Mouse (Mus musculus): ENCODE data around the gene Slc9a7. TPM values are rescaled to one million over a fixed set of nuclear protein-coding genes. Genes with fewer than 3 reads are reported as not detected.
A peak's percentile ranks its signal among the peaks of the same experiment; 100 is the strongest.

Slc9a7 gene
- polyA plus RNA-seq, 1 experiment from 2014 or later, result 4.7 TPM

GRCm38 (mm10) chrX:20168430-20168829 lies 123.2 kb downstream of the Slc9a7 start:
- no peak overlapping the region for H3K4me3 ChIP-seq (ENCODE audit: low read length)
- no peaks in the 10 kb centered on the region for H3K4me1 ChIP-seq (ENCODE audit: control insufficient read depth, insufficient read depth, low read length)
- H3K27me3 ChIP-seq (ENCODE audit: control insufficient read depth, insufficient read depth, low read length), result no peaks in the 10 kb centered on the region
- no peak for ATAC-seq (replicated peaks; ENCODE audit: extremely low read depth, insufficient read depth, low FRiP score)
- no peak overlapping the region for H3K4me2 ChIP-seq (ENCODE audit: low read depth, low read length)
- H3K9me3 ChIP-seq (replicated peaks; ENCODE audit: control insufficient read depth, low read length), result no peaks in the 10 kb centered on the region
- H3K9ac ChIP-seq (ENCODE audit: low read length), result no peak overlapping the region
- H3K27ac ChIP-seq (ENCODE audit: low read length), result no peak overlapping the region
- H3K36me3 ChIP-seq (ENCODE audit: control insufficient read depth, insufficient read depth), result no peaks in the 10 kb centered on the region

GRCm38 (mm10) chrX:20164984-20165383 lies 126.6 kb downstream of the Slc9a7 start:
- H3K27ac ChIP-seq (ENCODE audit: low read length), result no peak overlapping the region
- H3K4me3 ChIP-seq (ENCODE audit: low read length), result no peak overlapping the region
- no peak for ATAC-seq (replicated peaks; ENCODE audit: extremely low read depth, insufficient read depth, low FRiP score)
- no peak overlapping the region for H3K4me2 ChIP-seq (ENCODE audit: low read depth, low read length)
- no peak overlapping the region for H3K9ac ChIP-seq (ENCODE audit: low read length)
- H3K4me1 ChIP-seq (ENCODE audit: control insufficient read depth, insufficient read depth, low read length), result no peaks in the 10 kb centered on the region
- no peaks in the 10 kb centered on the region for H3K27me3 ChIP-seq (ENCODE audit: control insufficient read depth, insufficient read depth, low read length)
- no peaks in the 10 kb centered on the region for H3K36me3 ChIP-seq (ENCODE audit: control insufficient read depth, insufficient read depth)
- WGBS, result 39% methylated on average over 3 of the region's 3 CpGs
- H3K9me3 ChIP-seq (replicated peaks; ENCODE audit: control insufficient read depth, low read length), result no peaks in the 10 kb centered on the region

GRCm38 (mm10) chrX:20162322-20162711 lies 129.3 kb downstream of the Slc9a7 start:
- WGBS, result 6% methylated on average over 4 of the region's 4 CpGs
- Histone ChIP-seq H3K4me1 (ENCODE audit: control insufficient read depth, insufficient read depth, low read length) (no peaks in the 10 kb centered on the region), H3K4me2 (ENCODE audit: low read depth, low read length) (no peak overlapping the region), H3K36me3 (ENCODE audit: control insufficient read depth, insufficient read depth) (no peaks in the 10 kb centered on the region), H3K9me3 (replicated peaks; ENCODE audit: control insufficient read depth, low read length) (no peaks in the 10 kb centered on the region), H3K9ac (ENCODE audit: low read length) (no peak overlapping the region), H3K27me3 (ENCODE audit: control insufficient read depth, insufficient read depth, low read length) (no peaks in the 10 kb centered on the region), H3K4me3 (ENCODE audit: low read length) (no peak overlapping the region), H3K27ac (ENCODE audit: low read length) (no peak overlapping the region)
- peak; percentile 49; the same call in 1 of the 2 replicates for ATAC-seq (replicated peaks; ENCODE audit: extremely low read depth, insufficient read depth, low FRiP score)

- no peaks in the 10 kb centered on the region for H3K4me1 ChIP-seq (ENCODE audit: control insufficient read depth, insufficient read depth, low read length)
- no peak overlapping the region for H3K4me3 ChIP-seq (ENCODE audit: low read length)
- no peak overlapping the region for H3K4me2 ChIP-seq (ENCODE audit: low read depth, low read length)
- no peaks in the 10 kb centered on the region for H3K27me3 ChIP-seq (ENCODE audit: control insufficient read depth, insufficient read depth, low read length)
- no peaks in the 10 kb centered on the region for H3K36me3 ChIP-seq (ENCODE audit: control insufficient read depth, insufficient read depth)
- H3K9me3 ChIP-seq (replicated peaks; ENCODE audit: control insufficient read depth, low read length), result no peaks in the 10 kb centered on the region
- H3K9ac ChIP-seq (ENCODE audit: low read length), result no peak overlapping the region
- H3K27ac ChIP-seq (ENCODE audit: low read length), result no peak overlapping the region
- no peak for ATAC-seq (replicated peaks; ENCODE audit: extremely low read depth, insufficient read depth, low FRiP score)
- WGBS, result 48% methylated on average over 9 of the region's 9 CpGs
Observed at GRCm38 (mm10) chrX:20161687-20162321, 129.8 kb downstream of the Slc9a7 start.

- H3K27ac ChIP-seq (ENCODE audit: low read length), result no peak overlapping the region
- 33% methylated on average over 1 of the region's 1 CpGs for WGBS
Observed at GRCm38 (mm10) chrX:20160301-20160700, 131.3 kb downstream of the Slc9a7 start.

GRCm38 (mm10) chrX:20157519-20157918 lies 134.1 kb downstream of the Slc9a7 start:
- no peak overlapping the region for H3K27ac ChIP-seq (ENCODE audit: low read length)
- no peaks in the 10 kb centered on the region for H3K36me3 ChIP-seq (ENCODE audit: control insufficient read depth, insufficient read depth)
- no peak overlapping the region for H3K9ac ChIP-seq (ENCODE audit: low read length)
- 14% methylated on average over 2 of the region's 2 CpGs for WGBS
- H3K27me3 ChIP-seq (ENCODE audit: control insufficient read depth, insufficient read depth, low read length), result no peaks in the 10 kb centered on the region
- H3K4me2 ChIP-seq (ENCODE audit: low read depth, low read length), result no peak overlapping the region
- ATAC-seq (replicated peaks; ENCODE audit: extremely low read depth, insufficient read depth, low FRiP score), result no peak
- no peaks in the 10 kb centered on the region for H3K4me1 ChIP-seq (ENCODE audit: control insufficient read depth, insufficient read depth, low read length)
- no peaks in the 10 kb centered on the region for H3K9me3 ChIP-seq (replicated peaks; ENCODE audit: control insufficient read depth, low read length)
- H3K4me3 ChIP-seq (ENCODE audit: low read length), result no peak overlapping the region

More at GRCm38 (mm10) chrX:20160301-20160700, 131.3 kb downstream of the Slc9a7 start:
- Histone ChIP-seq H3K27me3 (ENCODE audit: control insufficient read depth, insufficient read depth, low read length) (no peaks in the 10 kb centered on the region), H3K9ac (ENCODE audit: low read length) (no peak overlapping the region), H3K4me3 (ENCODE audit: low read length) (no peak overlapping the region), H3K4me1 (ENCODE audit: control insufficient read depth, insufficient read depth, low read length) (no peaks in the 10 kb centered on the region), H3K4me2 (ENCODE audit: low read depth, low read length) (no peak overlapping the region), H3K36me3 (ENCODE audit: control insufficient read depth, insufficient read depth) (no peaks in the 10 kb centered on the region), H3K9me3 (replicated peaks; ENCODE audit: control insufficient read depth, low read length) (no peaks in the 10 kb centered on the region)
- no peak for ATAC-seq (replicated peaks; ENCODE audit: extremely low read depth, insufficient read depth, low FRiP score)

GRCm38 (mm10) chrX:20129466-20129865 lies 162.1 kb downstream of the Slc9a7 start:
- ATAC-seq (replicated peaks; ENCODE audit: extremely low read depth, insufficient read depth, low FRiP score), result no peak
- no peaks in the 10 kb centered on the region for H3K36me3 ChIP-seq (ENCODE audit: control insufficient read depth, insufficient read depth)
- no peak overlapping the region for H3K27ac ChIP-seq (ENCODE audit: low read length)
- no peak overlapping the region for H3K4me2 ChIP-seq (ENCODE audit: low read depth, low read length)
- H3K9ac ChIP-seq (ENCODE audit: low read length), result no peak overlapping the region
- no peaks in the 10 kb centered on the region for H3K27me3 ChIP-seq (ENCODE audit: control insufficient read depth, insufficient read depth, low read length)
- H3K4me1 ChIP-seq (ENCODE audit: control insufficient read depth, insufficient read depth, low read length), result no peaks in the 10 kb centered on the region
- 52% methylated on average over 1 of the region's 1 CpGs for WGBS
- no peaks in the 10 kb centered on the region for H3K9me3 ChIP-seq (replicated peaks; ENCODE audit: control insufficient read depth, low read length)
- H3K4me3 ChIP-seq (ENCODE audit: low read length), result no peak overlapping the region

- Histone ChIP-seq H3K27me3 (ENCODE audit: control insufficient read depth, insufficient read depth, low read length) (no peaks in the 10 kb centered on the region), H3K4me3 (ENCODE audit: low read length) (no peak overlapping the region), H3K27ac (ENCODE audit: low read length) (no peak overlapping the region), H3K4me1 (ENCODE audit: control insufficient read depth, insufficient read depth, low read length) (no peaks in the 10 kb centered on the region), H3K36me3 (ENCODE audit: control insufficient read depth, insufficient read depth) (no peaks in the 10 kb centered on the region), H3K4me2 (ENCODE audit: low read depth, low read length) (no peak overlapping the region), H3K9ac (ENCODE audit: low read length) (no peak overlapping the region), H3K9me3 (replicated peaks; ENCODE audit: control insufficient read depth, low read length) (no peaks in the 10 kb centered on the region)
- no peak for ATAC-seq (replicated peaks; ENCODE audit: extremely low read depth, insufficient read depth, low FRiP score)
Observed at GRCm38 (mm10) chrX:20128951-20129350, 162.7 kb downstream of the Slc9a7 start.

- no peaks in the 10 kb centered on the region for H3K36me3 ChIP-seq (ENCODE audit: control insufficient read depth, insufficient read depth)
- 39% methylated on average over 2 of the region's 2 CpGs for WGBS
- no peak for ATAC-seq (replicated peaks; ENCODE audit: extremely low read depth, insufficient read depth, low FRiP score)
- H3K4me3 ChIP-seq (ENCODE audit: low read length), result no peak overlapping the region
- no peak overlapping the region for H3K9ac ChIP-seq (ENCODE audit: low read length)
- no peaks in the 10 kb centered on the region for H3K27me3 ChIP-seq (ENCODE audit: control insufficient read depth, insufficient read depth, low read length)
- H3K4me2 ChIP-seq (ENCODE audit: low read depth, low read length), result no peak overlapping the region
- no peak overlapping the region for H3K27ac ChIP-seq (ENCODE audit: low read length)
- no peaks in the 10 kb centered on the region for H3K4me1 ChIP-seq (ENCODE audit: control insufficient read depth, insufficient read depth, low read length)
- no peaks in the 10 kb centered on the region for H3K9me3 ChIP-seq (replicated peaks; ENCODE audit: control insufficient read depth, low read length)
Observed at GRCm38 (mm10) chrX:20125481-20125880, 166.1 kb downstream of the Slc9a7 start.
